Comparison of ENCODE assay signal across 22 mouse cellular contexts in genomic region chr11:35904955-35905550, GRCm38 (mm10).
DNase-seq lines count a peak whose midpoint lies in the region; ATAC-seq and TF ChIP-seq lines count a peak whose summit lies in the region.
"Had no signal": no experiment of that assay in that cellular context is flagged by ENCODE, and none has a peak within 500 bp of the region (broad histone marks: within the 10 kb centered on the region; RNA-seq: fewer than 3 reads in every experiment).

No protein-coding gene starts in this region.

- no peak overlapping the region for H3K4me2 ChIP-seq in forebrain, postnatal 0 days (ENCODE audit: low read depth)
- H3K4me2 ChIP-seq in forebrain, embryonic 15.5 days (replicated peaks) = no peak overlapping the region
- no peak overlapping the region for H3K4me2 ChIP-seq in lung, postnatal 0 days (replicated peaks; ENCODE audit: low read depth, low read length)
- H3K4me2 ChIP-seq: embryonic facial prominence, embryonic 13.5 days; forebrain, embryonic 12.5 days; heart, embryonic 11.5 days; heart, embryonic 15.5 days; hindbrain, embryonic 13.5 days had no signal

- H3K9ac ChIP-seq in forebrain, postnatal 0 days = no peak overlapping the region
- H3K9ac ChIP-seq in forebrain, embryonic 15.5 days (replicated peaks) = no peak overlapping the region
- H3K9ac ChIP-seq in lung, postnatal 0 days (replicated peaks; ENCODE audit: low read depth) = no peak overlapping the region
- H3K9ac ChIP-seq: embryonic facial prominence, embryonic 13.5 days; forebrain, embryonic 12.5 days; heart, embryonic 15.5 days; hindbrain, embryonic 13.5 days had no signal

- no peak overlapping the region for H3K4me3 ChIP-seq in forebrain, postnatal 0 days (ENCODE audit: low read depth, low read length)
- H3K4me3 ChIP-seq in forebrain, embryonic 15.5 days = no peak overlapping the region
- H3K4me3 ChIP-seq in lung, postnatal 0 days (ENCODE audit: low read depth, low read length) = no peak overlapping the region
- H3K4me3 ChIP-seq: embryonic facial prominence, embryonic 13.5 days; forebrain, embryonic 12.5 days; heart, adult 2 months; heart, embryonic 15.5 days; hindbrain, embryonic 13.5 days had no signal

- H3K36me3 ChIP-seq in forebrain, postnatal 0 days (ENCODE audit: insufficient read depth) = peaks cover 2% of the 10 kb centered on the region; the same call in 1 of the 2 replicates
- H3K36me3 ChIP-seq in forebrain, embryonic 15.5 days = 0 out of 2 replicates have a peak, but pooled peaks cover 2% of the 10 kb centered on the region
- no peaks in the 10 kb centered on the region for H3K36me3 ChIP-seq in lung, postnatal 0 days (ENCODE audit: insufficient read depth, low read length)
- H3K36me3 ChIP-seq: embryonic facial prominence, embryonic 13.5 days; G1E; heart, embryonic 15.5 days had no signal

- peak; percentile 36 for ATAC-seq in forebrain, postnatal 0 days
- no peak; the same call in 1 of the 2 replicates for ATAC-seq in forebrain, embryonic 15.5 days (replicated peaks)
- ATAC-seq in lung, postnatal 0 days = no peak
- ATAC-seq: activated CD4-positive, CD25-positive, alpha-beta regulatory T cell, adult 4 months; hindbrain, postnatal 0 days had no signal

- no peaks in the 10 kb centered on the region for H3K27me3 ChIP-seq in forebrain, postnatal 0 days (ENCODE audit: insufficient read depth, low read length)
- H3K27me3 ChIP-seq in forebrain, embryonic 15.5 days = no peaks in the 10 kb centered on the region
- H3K27me3 ChIP-seq in lung, postnatal 0 days (replicated peaks; ENCODE audit: insufficient read depth, low read length) = no peaks in the 10 kb centered on the region
- H3K27me3 ChIP-seq: embryonic facial prominence, embryonic 13.5 days; forebrain, embryonic 12.5 days; heart, embryonic 15.5 days; hindbrain, embryonic 13.5 days had no signal

- no peaks in the 10 kb centered on the region for H3K9me3 ChIP-seq in forebrain, postnatal 0 days (ENCODE audit: low read length)
- H3K9me3 ChIP-seq in forebrain, embryonic 15.5 days = no peaks in the 10 kb centered on the region
- no peaks in the 10 kb centered on the region for H3K9me3 ChIP-seq in lung, postnatal 0 days (ENCODE audit: low read length)
- H3K9me3 ChIP-seq: embryonic facial prominence, embryonic 13.5 days; forebrain, embryonic 12.5 days; heart, embryonic 15.5 days; hindbrain, embryonic 13.5 days had no signal

- H3K27ac ChIP-seq in forebrain, postnatal 0 days (ENCODE audit: low read depth, low read length) = no peak overlapping the region
- no peak overlapping the region for H3K27ac ChIP-seq in forebrain, embryonic 15.5 days (replicated peaks)
- H3K27ac ChIP-seq in lung, postnatal 0 days (ENCODE audit: low read length) = no peak overlapping the region
- H3K27ac ChIP-seq: embryonic facial prominence, embryonic 13.5 days; forebrain, embryonic 12.5 days; heart, adult 2 months; heart, embryonic 15.5 days; hindbrain, embryonic 13.5 days; hindbrain, postnatal 0 days had no signal

- peak; percentile 55 for DNase-seq in forebrain, postnatal 0 days
- DNase-seq in right cerebral cortex, postnatal 4 days = peak; percentile 41
- no peak for DNase-seq in right cerebral cortex, postnatal 36 days (ENCODE audit: low spot score in 2 of 2)
- peak; percentile 43 for DNase-seq in adrenal gland, postnatal 14 days
- DNase-seq in lung, postnatal 0 days (ENCODE audit: low spot score) = no peak
- no peak for DNase-seq in kidney, postnatal 10 days
- DNase-seq: cerebellum, adult 18-20 months; cerebellum, adult 9-11 months; cerebellum, postnatal 36 days; gastrocnemius, postnatal 10 days; heart, adult 2 months; heart, postnatal 14 days; kidney, adult 11 months had no signal

- TF ChIP-seq CTCF in forebrain, postnatal 0 days (IDR thresholded peaks at IDR 0.05; ENCODE audit: low read depth) = no peak
- no peak for TF ChIP-seq CTCF in lung, postnatal 0 days (IDR thresholded peaks at IDR 0.05)

- TF ChIP-seq EP300 in lung, postnatal 0 days (IDR thresholded peaks at IDR 0.05) = no peak

- no peaks in the 10 kb centered on the region for H3K4me1 ChIP-seq in forebrain, postnatal 0 days (ENCODE audit: insufficient read depth)
- H3K4me1 ChIP-seq in forebrain, embryonic 15.5 days = peaks cover 9% of the 10 kb centered on the region
- no peaks in the 10 kb centered on the region for H3K4me1 ChIP-seq in lung, postnatal 0 days (ENCODE audit: insufficient read depth, low read depth, low read length)
- H3K4me1 ChIP-seq: embryonic facial prominence, embryonic 13.5 days; forebrain, embryonic 12.5 days; heart, embryonic 15.5 days; hindbrain, embryonic 13.5 days had no signal

- 71% methylated on average over 7 of the region's 7 CpGs for WGBS in forebrain, postnatal 0 days
- WGBS in forebrain, embryonic 15.5 days = 76% methylated on average over 7 of the region's 7 CpGs
- 76% methylated on average over 7 of the region's 7 CpGs for WGBS in lung, postnatal 0 days

Comparison
In these comparisons a context has a peak if more than half of its experiments do, and no peak if none do; other contexts are left out.
1. DNase-seq: peak in forebrain, postnatal 0 days (single experiment), right cerebral cortex, postnatal 4 days (single experiment) and adrenal gland, postnatal 14 days (single experiment); none in right cerebral cortex, postnatal 36 days (0 of 2), lung, postnatal 0 days (single experiment) and kidney, postnatal 10 days (single experiment).